Mouse (Mus musculus) gastrocnemius, postnatal 10 days (tissue): Measurements from ENCODE around the gene Itpr3. TPM values are rescaled to one million over a fixed set of nuclear protein-coding genes. Genes with fewer than 3 reads are reported as not detected.
A peak's percentile ranks its signal among the peaks of the same experiment; 100 is the strongest.

Experiments
- DNase-seq: peaks from one replicate; pipeline ENCODE4 v3.0.0; 2021; ENCODE audit warnings: mixed read lengths
- total RNA-seq, 2 experiments: library from RNA; stranded (reverse); gene quantifications; 2 replicates each; pipeline ENCODE4 v1.2.3; 2021

Gene Itpr3
- total RNA-seq, 2 experiments from 2014 or later = 6.3 to 7.2 TPM

- no peak for DNase-seq
These were observed 18.6 kb upstream of the Itpr3 start for GRCm38 (mm10) chr17:27038335-27039050.

GRCm38 (mm10) chr17:27039432-27040102, 17.5 kb upstream of the Itpr3 start:
- no peak for DNase-seq

- DNase-seq = no peak
These were observed 16.6 kb upstream of the Itpr3 start for GRCm38 (mm10) chr17:27040304-27041045.

- DNase-seq = no peak
These were observed 15.9 kb upstream of the Itpr3 start for GRCm38 (mm10) chr17:27041046-27041786.

- DNase-seq = no peak
These were observed 15.4 kb upstream of the Itpr3 start for GRCm38 (mm10) chr17:27041787-27042055.

GRCm38 (mm10) chr17:27042840-27043239, 14.3 kb upstream of the Itpr3 start:
- no peak for DNase-seq

GRCm38 (mm10) chr17:27045164-27045563, 11.9 kb upstream of the Itpr3 start:
- DNase-seq = no peak

GRCm38 (mm10) chr17:27047762-27048444, 9.2 kb upstream of the Itpr3 start:
- DNase-seq = no peak

GRCm38 (mm10) chr17:27048445-27049239, 8.5 kb upstream of the Itpr3 start:
- no peak for DNase-seq

GRCm38 (mm10) chr17:27050853-27051252, 6.3 kb upstream of the Itpr3 start:
- no peak for DNase-seq

- peak; percentile 62 for DNase-seq
These were observed 5.6 kb upstream of the Itpr3 start for GRCm38 (mm10) chr17:27051514-27051913.

- DNase-seq = no peak
These were observed 934 bp upstream of the Itpr3 start for GRCm38 (mm10) chr17:27056170-27056569.

- no peak for DNase-seq
These were observed 482 bp downstream of the Itpr3 start for GRCm38 (mm10) chr17:27057517-27058055.

GRCm38 (mm10) chr17:27060698-27061097, 3.6 kb downstream of the Itpr3 start:
- DNase-seq = no peak

GRCm38 (mm10) chr17:27061727-27062126, 4.6 kb downstream of the Itpr3 start:
- no peak for DNase-seq

- DNase-seq = no peak
These were observed 5.6 kb downstream of the Itpr3 start for GRCm38 (mm10) chr17:27062684-27063083.

- DNase-seq = no peak
These were observed 6.6 kb downstream of the Itpr3 start for GRCm38 (mm10) chr17:27063717-27064116.

GRCm38 (mm10) chr17:27064195-27064594, 7.1 kb downstream of the Itpr3 start:
- no peak for DNase-seq

- no peak for DNase-seq
These were observed 9.0 kb downstream of the Itpr3 start for GRCm38 (mm10) chr17:27066065-27066464.

- DNase-seq = no peak
These were observed 12.0 kb downstream of the Itpr3 start for GRCm38 (mm10) chr17:27069071-27069470.

GRCm38 (mm10) chr17:27070913-27071312, 13.8 kb downstream of the Itpr3 start:
- no peak for DNase-seq
